Mouse (Mus musculus) neural tube, embryonic 13.5 days (tissue): Measurements from ENCODE around the gene Pnma1. TPM values are rescaled to one million over a fixed set of nuclear protein-coding genes. Genes with fewer than 3 reads are reported as not detected.
A peak's percentile ranks its signal among the peaks of the same experiment; 100 is the strongest.

ENCODE experiments used
- ATAC-seq: fragments of 200-750 bp; cut with Nextera tagmentation; 2 replicates; pipeline ENCODE4 v1.8.0; 2017; ENCODE audit warnings: low read depth, mild to moderate bottlenecking, moderate TSS enrichment, moderate library complexity
- H3K27ac ChIP-seq: fragments of 300-500 bp; sonication (generic); replicated peaks from 2 replicates; pipeline ENCODE4 v1.5.1; 2015; ENCODE audit warnings: moderate library complexity, mild to moderate bottlenecking, inconsistent platforms
- H3K27me3 ChIP-seq: fragments of 300-500 bp; sonication (generic); 2 replicates; pipeline ENCODE4 v1.6.1; 2015; ENCODE audit warnings: mild to moderate bottlenecking, inconsistent platforms
- H3K36me3 ChIP-seq: fragments of 300-500 bp; sonication (generic); 2 replicates; pipeline ENCODE4 v1.6.1; 2015; ENCODE audit warnings: mild to moderate bottlenecking, inconsistent platforms
- H3K4me1 ChIP-seq: fragments of 300-500 bp; sonication (generic); replicated peaks from 2 replicates; pipeline ENCODE4 v1.6.1; 2015; ENCODE audit warnings: inconsistent platforms
- H3K4me2 ChIP-seq: fragments of 300-500 bp; sonication (generic); 2 replicates; pipeline ENCODE4 v1.6.1; 2015; ENCODE audit warnings: inconsistent platforms, mild to moderate bottlenecking, moderate library complexity
- H3K4me3 ChIP-seq: fragments of 300-500 bp; sonication (generic); 2 replicates; pipeline ENCODE4 v1.5.1; 2015; ENCODE audit warnings: mild to moderate bottlenecking, inconsistent platforms
- H3K9ac ChIP-seq: fragments of 300-500 bp; sonication (generic); 2 replicates; pipeline ENCODE4 v1.6.1; 2015; ENCODE audit warnings: moderate library complexity, mild to moderate bottlenecking, inconsistent platforms
- H3K9me3 ChIP-seq: fragments of 300-500 bp; sonication (generic); 2 replicates; pipeline ENCODE4 v1.6.1; 2016; ENCODE audit warnings: inconsistent platforms
- WGBS: fragments of 180-500 bp; shearing (Covaris S2); methylation state at CpG from one replicate; pipeline ENCODE4 v1.1.7; 2015; 5-methylcytosine and 5-hydroxymethylcytosine counted together
- polyA plus RNA-seq: library from polyadenylated mRNA; unstranded; fragments of >200 nt; fragmentation: Nextera tagmentation; extraction: Ambion mirVana; gene quantifications from 2 replicates; pipeline ENCODE4 v1.2.1, GENCODE M21; 2015

The Pnma1 gene
- polyA plus RNA-seq, 1 experiment from 2014 or later, result 3.1 TPM

- H3K9me3 ChIP-seq, result no peaks in the 10 kb centered on the region
- WGBS, result 42% methylated on average over 6 of the region's 6 CpGs
- no peaks in the 10 kb centered on the region for H3K27me3 ChIP-seq
- ATAC-seq, result no peak
- H3K4me3 ChIP-seq, result no peak overlapping the region
- peaks cover 16% of the 10 kb centered on the region for H3K36me3 ChIP-seq
- H3K4me1 ChIP-seq, result peaks cover 73% of the 10 kb centered on the region
- no peak overlapping the region for H3K4me2 ChIP-seq
- H3K9ac ChIP-seq, result peak overlapping the region; percentile 78; the same call in 1 of the 2 replicates
- H3K27ac ChIP-seq, result peak overlapping the region; percentile 96
Observed at GRCm38 (mm10) chr12:84176886-84177765, 28.8 kb upstream of the Pnma1 start.

GRCm38 (mm10) chr12:84176126-84176769, 28.0 kb upstream of the Pnma1 start:
- 5% methylated on average over 13 of the region's 13 CpGs for WGBS
- Histone ChIP-seq H3K27me3 (no peaks in the 10 kb centered on the region), H3K9me3 (no peaks in the 10 kb centered on the region), H3K27ac (peak overlapping the region; percentile 96), H3K9ac (peak overlapping the region; percentile 78), H3K4me2 (peak overlapping the region; percentile 69), H3K36me3 (peaks cover 25% of the 10 kb centered on the region), H3K4me1 (peaks cover 64% of the 10 kb centered on the region), H3K4me3 (peak overlapping the region; percentile 44)
- peak; percentile 22; the same call in 1 of the 2 replicates for ATAC-seq

- WGBS, result 1% methylated on average over 20 of the region's 20 CpGs
- H3K27ac ChIP-seq, result peak overlapping the region; percentile 96
- H3K9me3 ChIP-seq, result no peaks in the 10 kb centered on the region
- peak; percentile 75 for ATAC-seq
- no peaks in the 10 kb centered on the region for H3K27me3 ChIP-seq
- peaks cover 58% of the 10 kb centered on the region for H3K4me1 ChIP-seq
- peak overlapping the region; percentile 44 for H3K4me3 ChIP-seq
- H3K4me2 ChIP-seq, result peak overlapping the region; percentile 69
- peak overlapping the region; percentile 78 for H3K9ac ChIP-seq
- peaks cover 29% of the 10 kb centered on the region for H3K36me3 ChIP-seq
Observed at GRCm38 (mm10) chr12:84175659-84176061, 27.4 kb upstream of the Pnma1 start.

- Histone ChIP-seq H3K27me3 (no peaks in the 10 kb centered on the region), H3K9ac (no peak overlapping the region), H3K27ac (peak overlapping the region; percentile 96; the same call in 1 of the 2 replicates), H3K36me3 (peaks cover 29% of the 10 kb centered on the region), H3K4me3 (no peak overlapping the region), H3K9me3 (no peaks in the 10 kb centered on the region), H3K4me1 (peaks cover 50% of the 10 kb centered on the region), H3K4me2 (peak overlapping the region; percentile 69; the same call in 1 of the 2 replicates)
- WGBS, result 86% methylated on average over 6 of the region's 6 CpGs
- ATAC-seq, result no peak
Observed at GRCm38 (mm10) chr12:84174871-84175270, 26.6 kb upstream of the Pnma1 start.

GRCm38 (mm10) chr12:84174190-84174811, 26.0 kb upstream of the Pnma1 start:
- Histone ChIP-seq H3K36me3 (peaks cover 29% of the 10 kb centered on the region), H3K9ac (no peak overlapping the region), H3K27me3 (no peaks in the 10 kb centered on the region), H3K4me2 (no peak overlapping the region), H3K4me3 (no peak overlapping the region), H3K9me3 (no peaks in the 10 kb centered on the region), H3K4me1 (peaks cover 46% of the 10 kb centered on the region), H3K27ac (peak overlapping the region; percentile 96; the same call in 1 of the 2 replicates)
- 85% methylated on average over 9 of the region's 9 CpGs for WGBS
- ATAC-seq, result no peak

- no peaks in the 10 kb centered on the region for H3K27me3 ChIP-seq
- WGBS, result 93% methylated on average over 13 of the region's 13 CpGs
- no peak overlapping the region for H3K27ac ChIP-seq
- peaks cover 29% of the 10 kb centered on the region for H3K36me3 ChIP-seq
- H3K4me1 ChIP-seq, result peaks cover 37% of the 10 kb centered on the region
- H3K9ac ChIP-seq, result no peak overlapping the region
- no peak for ATAC-seq
- H3K4me2 ChIP-seq, result no peak overlapping the region
- no peak overlapping the region for H3K4me3 ChIP-seq
- H3K9me3 ChIP-seq, result no peaks in the 10 kb centered on the region
Observed at GRCm38 (mm10) chr12:84173309-84173915, 25.1 kb upstream of the Pnma1 start.

GRCm38 (mm10) chr12:84172862-84173261, 24.6 kb upstream of the Pnma1 start:
- no peak overlapping the region for H3K4me2 ChIP-seq
- H3K9me3 ChIP-seq, result no peaks in the 10 kb centered on the region
- H3K36me3 ChIP-seq, result peaks cover 29% of the 10 kb centered on the region
- H3K27me3 ChIP-seq, result no peaks in the 10 kb centered on the region
- ATAC-seq, result no peak
- no peak overlapping the region for H3K9ac ChIP-seq
- no peak overlapping the region for H3K4me3 ChIP-seq
- no peak overlapping the region for H3K27ac ChIP-seq
- WGBS, result 87% methylated on average over 17 of the region's 17 CpGs
- H3K4me1 ChIP-seq, result peaks cover 33% of the 10 kb centered on the region

- Histone ChIP-seq H3K27ac (no peak overlapping the region), H3K27me3 (no peaks in the 10 kb centered on the region), H3K4me3 (no peak overlapping the region), H3K9me3 (no peaks in the 10 kb centered on the region), H3K4me1 (peaks cover 26% of the 10 kb centered on the region), H3K9ac (no peak overlapping the region), H3K4me2 (no peak overlapping the region), H3K36me3 (peaks cover 29% of the 10 kb centered on the region)
- WGBS, result 96% methylated on average over 3 of the region's 3 CpGs
- no peak for ATAC-seq
Observed at GRCm38 (mm10) chr12:84172216-84172615, 23.9 kb upstream of the Pnma1 start.

- Histone ChIP-seq H3K27me3 (no peaks in the 10 kb centered on the region), H3K4me1 (peaks cover 10% of the 10 kb centered on the region), H3K4me3 (no peak overlapping the region), H3K27ac (no peak overlapping the region), H3K4me2 (no peak overlapping the region), H3K9ac (no peak overlapping the region), H3K36me3 (peaks cover 29% of the 10 kb centered on the region), H3K9me3 (no peaks in the 10 kb centered on the region)
- ATAC-seq, result no peak
- 89% methylated on average over 10 of the region's 10 CpGs for WGBS
Observed at GRCm38 (mm10) chr12:84170610-84171009, 22.3 kb upstream of the Pnma1 start.

- WGBS, result 72% methylated on average over 8 of the region's 8 CpGs
- no peak for ATAC-seq
- Histone ChIP-seq H3K4me2 (no peak overlapping the region), H3K4me1 (no peaks in the 10 kb centered on the region), H3K27me3 (no peaks in the 10 kb centered on the region), H3K4me3 (no peak overlapping the region), H3K9ac (no peak overlapping the region), H3K27ac (no peak overlapping the region), H3K9me3 (no peaks in the 10 kb centered on the region), H3K36me3 (peaks cover 5% of the 10 kb centered on the region)
Observed at GRCm38 (mm10) chr12:84165631-84166373, 17.5 kb upstream of the Pnma1 start.

- Histone ChIP-seq H3K9ac (no peak overlapping the region), H3K27me3 (no peaks in the 10 kb centered on the region), H3K4me2 (no peak overlapping the region), H3K36me3 (peaks cover 26% of the 10 kb centered on the region), H3K27ac (no peak overlapping the region), H3K9me3 (no peaks in the 10 kb centered on the region), H3K4me3 (no peak overlapping the region), H3K4me1 (no peaks in the 10 kb centered on the region)
- WGBS, result 80% methylated on average over 11 of the region's 11 CpGs
- ATAC-seq, result no peak
Observed at GRCm38 (mm10) chr12:84163586-84164110, 15.4 kb upstream of the Pnma1 start.
